Mouse (Mus musculus): ENCODE measurements around the gene Wnt11. TPM values are rescaled to one million over a fixed set of nuclear protein-coding genes. Genes with fewer than 3 reads are reported as not detected.

Wnt11 gene
- polyA plus RNA-seq (2015; fragmentation: Nextera tagmentation; extraction: Ambion mirVana), result 1.7 and 1.8 TPM in 2 replicates

DNA sequence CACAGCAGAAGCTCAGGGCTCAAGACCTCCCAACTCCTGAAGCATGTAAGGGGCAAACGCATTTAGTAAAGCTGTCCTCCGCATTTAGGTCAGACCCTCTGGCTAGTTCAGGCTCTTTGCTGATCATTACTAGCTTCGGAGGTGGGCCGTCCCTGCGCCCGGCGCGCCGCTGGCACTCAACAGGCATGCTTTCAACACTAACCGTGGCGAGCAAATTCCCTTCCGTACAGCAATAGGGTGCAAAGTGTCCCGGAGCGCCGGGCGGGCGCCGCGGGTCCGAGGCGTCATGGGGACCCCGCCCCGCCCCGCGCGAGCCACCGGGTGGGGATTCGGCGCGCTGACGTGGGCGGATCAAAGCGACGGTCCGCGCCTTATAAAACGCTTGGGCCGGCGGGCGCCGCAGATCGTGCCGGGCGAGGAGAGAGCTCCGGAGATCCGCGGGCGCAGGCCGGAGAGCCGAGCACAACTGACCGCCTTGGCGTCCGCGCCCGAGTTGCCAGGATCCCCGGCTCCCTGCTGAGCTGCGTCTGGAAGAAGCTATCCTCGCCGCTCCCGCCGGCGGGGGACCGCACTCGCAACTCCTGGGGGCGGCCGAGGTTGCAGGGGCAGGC lies at the start of gene Wnt11:
Gene Wnt11, plus strand, starts transcription at position 402 of the 611 bp plus-strand sequence.
- WGBS, result under 1% methylated on average over 66 of the region's 66 CpGs
- Histone ChIP-seq H3K27me3 (replicated peaks) (peaks cover 63% of the 10 kb centered on the region), H3K27ac (no peak within 1 kb of the TSS), H3K4me2 (replicated peaks) (peak within 1 kb of the TSS; percentile 100), H3K4me1 (replicated peaks) (peaks cover 42% of the 10 kb centered on the region), H3K4me3 (replicated peaks) (peak within 1 kb of the TSS; percentile 52), H3K9ac (peak within 1 kb of the TSS; percentile 47), H3K9me3 (no peaks in the 10 kb centered on the region), H3K36me3 (no peaks in the 10 kb centered on the region)
- no peak for ATAC-seq

GRCm38 (mm10) chr7:98786792-98787612 lies 47.9 kb upstream of the Wnt11 start:
- no peak overlapping the region for H3K4me2 ChIP-seq (replicated peaks)
- no peaks in the 10 kb centered on the region for H3K36me3 ChIP-seq
- H3K9ac ChIP-seq, result no peak overlapping the region
- H3K27me3 ChIP-seq (replicated peaks), result no peaks in the 10 kb centered on the region
- no peak overlapping the region for H3K4me3 ChIP-seq (replicated peaks)
- ATAC-seq, result peak; percentile 42; the same call in 1 of the 2 replicates
- H3K27ac ChIP-seq, result no peak overlapping the region
- H3K4me1 ChIP-seq (replicated peaks), result peaks cover 26% of the 10 kb centered on the region
- no peaks in the 10 kb centered on the region for H3K9me3 ChIP-seq
- 23% methylated on average over 11 of the region's 11 CpGs for WGBS

- no peaks in the 10 kb centered on the region for H3K9me3 ChIP-seq
- no peak overlapping the region for H3K4me2 ChIP-seq (replicated peaks)
- H3K4me1 ChIP-seq (replicated peaks), result peaks cover 22% of the 10 kb centered on the region
- 41% methylated on average over 7 of the region's 7 CpGs for WGBS
- H3K27ac ChIP-seq, result no peak overlapping the region
- ATAC-seq, result no peak
- no peak overlapping the region for H3K4me3 ChIP-seq (replicated peaks)
- H3K36me3 ChIP-seq, result no peaks in the 10 kb centered on the region
- no peaks in the 10 kb centered on the region for H3K27me3 ChIP-seq (replicated peaks)
- H3K9ac ChIP-seq, result no peak overlapping the region
Observed at GRCm38 (mm10) chr7:98788721-98789120, 46.2 kb upstream of the Wnt11 start.

DNA sequence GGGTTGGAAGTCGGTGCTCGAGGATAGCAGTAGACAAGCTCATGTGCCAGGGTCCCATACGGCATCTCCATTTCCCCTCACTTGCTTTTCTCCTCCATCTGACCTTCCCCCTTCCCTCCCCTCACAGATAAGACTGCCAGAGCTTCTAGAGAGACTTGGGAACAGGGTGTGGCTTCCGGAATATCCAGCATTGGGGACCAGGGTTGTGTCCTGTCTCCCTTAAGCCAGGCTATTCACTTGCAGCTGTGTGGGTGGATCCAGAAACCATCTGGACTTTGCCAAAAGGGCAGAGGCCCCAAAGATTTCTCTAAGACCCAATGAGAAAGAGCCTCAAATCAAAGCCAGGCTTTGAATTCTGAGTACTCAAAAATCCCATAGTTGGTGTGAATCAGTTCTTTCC lies 45.8 kb upstream of the Wnt11 start:
- peaks cover 18% of the 10 kb centered on the region for H3K4me1 ChIP-seq (replicated peaks)
- H3K27ac ChIP-seq, result no peak overlapping the region
- no peak overlapping the region for H3K4me3 ChIP-seq (replicated peaks)
- ATAC-seq, result no peak
- H3K9me3 ChIP-seq, result no peaks in the 10 kb centered on the region
- H3K36me3 ChIP-seq, result no peaks in the 10 kb centered on the region
- no peak overlapping the region for H3K9ac ChIP-seq
- no peak overlapping the region for H3K4me2 ChIP-seq (replicated peaks)
- no peaks in the 10 kb centered on the region for H3K27me3 ChIP-seq (replicated peaks)
- WGBS, result 52% methylated on average over 4 of the region's 4 CpGs

GRCm38 (mm10) chr7:98791864-98792263 lies 43.0 kb upstream of the Wnt11 start:
- H3K36me3 ChIP-seq, result no peaks in the 10 kb centered on the region

DNA sequence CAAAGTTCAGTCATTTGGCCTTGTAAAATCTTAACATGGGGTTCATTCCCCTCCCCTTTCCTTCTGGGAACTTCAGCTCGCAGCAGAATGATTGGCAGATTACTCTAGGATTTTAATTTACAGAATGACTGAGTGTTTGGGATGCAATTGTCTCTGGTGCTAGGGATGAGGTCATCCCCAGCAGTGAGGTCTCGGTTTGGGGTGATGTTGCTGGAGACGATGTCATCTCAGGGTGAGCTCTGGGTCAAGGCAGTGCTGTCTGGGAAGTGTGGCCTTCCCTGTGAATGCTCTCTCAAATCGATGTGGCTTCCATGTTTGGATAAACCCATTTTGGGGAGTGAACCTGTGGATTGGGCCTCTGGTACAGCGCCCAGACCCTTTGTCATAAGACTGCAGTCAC lies 41.1 kb upstream of the Wnt11 start:
- H3K27me3 ChIP-seq (replicated peaks), result no peaks in the 10 kb centered on the region
- H3K9me3 ChIP-seq, result no peaks in the 10 kb centered on the region
- no peak overlapping the region for H3K4me2 ChIP-seq (replicated peaks)
- H3K36me3 ChIP-seq, result no peaks in the 10 kb centered on the region
- H3K4me1 ChIP-seq (replicated peaks), result peaks cover 9% of the 10 kb centered on the region
- H3K4me3 ChIP-seq (replicated peaks), result no peak overlapping the region
- no peak for ATAC-seq
- H3K9ac ChIP-seq, result no peak overlapping the region
- WGBS, result 59% methylated on average over 5 of the region's 5 CpGs
- H3K27ac ChIP-seq, result no peak overlapping the region

More at GRCm38 (mm10) chr7:98791864-98792263, 43.0 kb upstream of the Wnt11 start:
- no peak overlapping the region for H3K9ac ChIP-seq
- H3K27me3 ChIP-seq (replicated peaks), result no peaks in the 10 kb centered on the region
- WGBS, result 79% methylated on average over 5 of the region's 5 CpGs
- no peak overlapping the region for H3K4me3 ChIP-seq (replicated peaks)
- ATAC-seq, result no peak
- peaks cover 12% of the 10 kb centered on the region for H3K4me1 ChIP-seq (replicated peaks)
- no peaks in the 10 kb centered on the region for H3K9me3 ChIP-seq
- no peak overlapping the region for H3K4me2 ChIP-seq (replicated peaks)
- no peak overlapping the region for H3K27ac ChIP-seq

GRCm38 (mm10) chr7:98794444-98794843 lies 40.5 kb upstream of the Wnt11 start:
- Histone ChIP-seq H3K36me3 (no peaks in the 10 kb centered on the region), H3K27ac (no peak overlapping the region), H3K4me2 (replicated peaks) (no peak overlapping the region), H3K9me3 (no peaks in the 10 kb centered on the region), H3K27me3 (replicated peaks) (no peaks in the 10 kb centered on the region), H3K4me1 (replicated peaks) (peaks cover 4% of the 10 kb centered on the region; the same call in 1 of the 2 replicates), H3K9ac (no peak overlapping the region), H3K4me3 (replicated peaks) (no peak overlapping the region)
- no peak for ATAC-seq
- whole genome bisulfite sequencing, result 76% methylated on average over 3 of the region's 3 CpGs

GRCm38 (mm10) chr7:98795637-98796036 lies 39.3 kb upstream of the Wnt11 start:
- no peak overlapping the region for H3K27ac ChIP-seq
- no peak overlapping the region for H3K9ac ChIP-seq
- H3K36me3 ChIP-seq, result no peaks in the 10 kb centered on the region
- H3K4me2 ChIP-seq (replicated peaks), result no peak overlapping the region
- peaks cover 6% of the 10 kb centered on the region; the same call in 1 of the 2 replicates for H3K4me1 ChIP-seq (replicated peaks)
- H3K9me3 ChIP-seq, result no peaks in the 10 kb centered on the region
- ATAC-seq, result no peak
- 65% methylated on average over 5 of the region's 5 CpGs for WGBS
- no peaks in the 10 kb centered on the region for H3K27me3 ChIP-seq (replicated peaks)
- no peak overlapping the region for H3K4me3 ChIP-seq (replicated peaks)

DNA sequence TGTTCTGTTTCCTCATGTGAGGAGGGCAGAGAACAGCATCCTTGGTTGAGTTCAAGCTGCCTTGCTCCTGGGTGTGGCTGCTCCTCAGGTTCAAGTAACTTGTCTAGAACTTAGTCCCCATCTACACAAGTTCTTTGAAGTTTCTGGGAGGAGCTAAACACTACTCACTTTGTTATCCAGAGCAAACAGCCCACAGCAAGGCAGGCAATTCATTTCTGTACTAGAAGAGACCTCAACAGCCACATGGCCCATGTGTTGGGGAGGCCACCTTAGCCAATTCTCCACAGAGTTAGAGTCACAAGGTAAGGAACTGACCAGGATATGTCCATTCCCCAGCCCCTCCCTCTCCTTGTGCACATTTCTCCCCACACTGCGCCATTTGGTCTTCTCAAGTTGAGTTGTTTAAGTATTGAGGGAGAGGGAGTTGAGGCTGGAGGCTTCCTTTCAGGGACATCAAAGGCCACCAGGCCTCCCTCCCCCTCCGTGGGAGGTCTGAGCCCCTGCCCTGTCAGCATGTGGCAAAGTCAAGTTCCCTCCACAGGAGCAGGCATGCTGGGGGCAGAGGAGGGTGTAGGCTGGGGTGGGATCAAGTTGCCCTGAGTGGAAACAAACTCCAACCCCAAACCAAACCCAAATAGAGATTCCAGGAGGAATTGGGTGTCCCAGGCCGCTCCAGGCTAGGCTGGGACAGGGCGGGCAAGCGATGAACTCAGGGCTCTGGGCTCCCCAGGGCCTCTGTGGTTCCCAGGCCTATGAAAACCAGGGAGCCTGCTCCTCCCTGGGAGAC lies 37.4 kb upstream of the Wnt11 start:
- H3K9me3 ChIP-seq, result no peaks in the 10 kb centered on the region
- no peak for ATAC-seq
- H3K4me2 ChIP-seq (replicated peaks), result no peak overlapping the region
- H3K4me1 ChIP-seq (replicated peaks), result peaks cover 12% of the 10 kb centered on the region; the same call in 1 of the 2 replicates
- H3K9ac ChIP-seq, result no peak overlapping the region
- no peaks in the 10 kb centered on the region for H3K27me3 ChIP-seq (replicated peaks)
- WGBS, result 42% methylated on average over 5 of the region's 5 CpGs
- H3K27ac ChIP-seq, result no peak overlapping the region
- no peaks in the 10 kb centered on the region for H3K36me3 ChIP-seq
- H3K4me3 ChIP-seq (replicated peaks), result no peak overlapping the region

- Histone ChIP-seq H3K27me3 (replicated peaks) (no peaks in the 10 kb centered on the region), H3K4me2 (replicated peaks) (no peak overlapping the region), H3K36me3 (no peaks in the 10 kb centered on the region), H3K4me3 (replicated peaks) (no peak overlapping the region), H3K4me1 (replicated peaks) (peaks cover 12% of the 10 kb centered on the region; the same call in 1 of the 2 replicates), H3K9me3 (no peaks in the 10 kb centered on the region), H3K27ac (no peak overlapping the region), H3K9ac (no peak overlapping the region)
- no peak for ATAC-seq
- 26% methylated on average over 3 of the region's 3 CpGs for WGBS
Observed at GRCm38 (mm10) chr7:98798134-98798417, 36.8 kb upstream of the Wnt11 start.

- peaks cover 20% of the 10 kb centered on the region for H3K4me1 ChIP-seq (replicated peaks)
Observed at GRCm38 (mm10) chr7:98800435-98800834, 34.5 kb upstream of the Wnt11 start.

DNA sequence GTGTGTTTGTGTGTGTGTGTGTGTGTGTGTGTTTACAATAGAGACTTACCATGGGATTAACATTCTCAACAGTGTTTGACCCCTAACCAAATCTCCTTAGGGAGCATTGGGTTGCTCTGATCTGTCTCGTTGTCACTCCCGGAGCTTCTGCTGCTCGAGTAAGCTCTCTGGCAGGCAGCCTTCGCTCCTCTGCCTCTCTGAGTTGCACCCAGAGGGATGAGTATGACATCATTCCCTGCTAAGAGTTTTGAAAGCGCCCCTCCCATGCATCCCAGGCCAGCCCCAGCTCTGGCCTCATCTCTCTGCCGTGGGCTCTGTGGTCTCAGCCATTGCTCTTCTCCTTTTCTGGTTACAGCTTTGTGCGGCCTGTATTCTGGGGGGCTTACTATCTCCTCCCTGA lies 33.8 kb upstream of the Wnt11 start:
- 51% methylated on average over 7 of the region's 7 CpGs for WGBS

More at GRCm38 (mm10) chr7:98800435-98800834, 34.5 kb upstream of the Wnt11 start:
- H3K27ac ChIP-seq, result no peak overlapping the region
- ATAC-seq, result no peak
- H3K27me3 ChIP-seq (replicated peaks), result no peaks in the 10 kb centered on the region
- no peaks in the 10 kb centered on the region for H3K36me3 ChIP-seq
- no peak overlapping the region for H3K4me2 ChIP-seq (replicated peaks)
- H3K4me3 ChIP-seq (replicated peaks), result no peak overlapping the region
- 62% methylated on average over 8 of the region's 8 CpGs for WGBS
- H3K9me3 ChIP-seq, result no peaks in the 10 kb centered on the region
- no peak overlapping the region for H3K9ac ChIP-seq

More for the DNA sequence above, 33.8 kb upstream of the Wnt11 start:
- Histone ChIP-seq H3K27ac (no peak overlapping the region), H3K4me1 (replicated peaks) (peaks cover 17% of the 10 kb centered on the region), H3K9me3 (no peaks in the 10 kb centered on the region), H3K4me2 (replicated peaks) (no peak overlapping the region), H3K36me3 (no peaks in the 10 kb centered on the region), H3K4me3 (replicated peaks) (no peak overlapping the region), H3K27me3 (replicated peaks) (no peaks in the 10 kb centered on the region), H3K9ac (no peak overlapping the region)
- ATAC-seq, result peak; percentile 59; the same call in 1 of the 2 replicates
